In genomic region chr5:23410040-23410717, GRCm38 (mm10) we compare ENCODE assay signal across 9 mouse cellular contexts. TPM values are rescaled to one million over a fixed set of nuclear protein-coding genes. Genes with fewer than 3 reads are reported as not detected.
DNase-seq lines count a peak whose midpoint lies in the region; ATAC-seq and TF ChIP-seq lines count a peak whose summit lies in the region.
"Had no signal": no experiment of that assay in that cellular context is flagged by ENCODE, and none has a peak within 500 bp of the region (broad histone marks: within the 10 kb centered on the region; RNA-seq: fewer than 3 reads in every experiment).

No protein-coding gene starts in this region.

- H3K36me3 ChIP-seq in C2C12 (ENCODE audit: control insufficient read depth, insufficient read depth), result peaks cover 3% of the 10 kb centered on the region
- peaks cover 44% of the 10 kb centered on the region for H3K36me3 ChIP-seq in heart, embryonic 13.5 days

- H3K79me2 ChIP-seq in C2C12 (ENCODE audit: control insufficient read depth, insufficient read depth), result peaks cover 49% of the 10 kb centered on the region

- no peak for TF ChIP-seq CTCF in gastrocnemius, adult 2 months (IDR thresholded peaks at IDR 0.05)
- no peak for TF ChIP-seq CTCF in C2C12 (IDR thresholded peaks at IDR 0.05; ENCODE audit: control insufficient read depth, insufficient read depth, insufficient read length)

- peaks cover 83% of the 10 kb centered on the region for H3K4me1 ChIP-seq in heart, embryonic 13.5 days

- peak overlapping the region; percentile 97 for H3K27ac ChIP-seq in gastrocnemius, adult 2 months
- peak overlapping the region; percentile 74 for H3K27ac ChIP-seq in heart, embryonic 13.5 days (replicated peaks)

- no peak for DNase-seq in gastrocnemius, adult 2 months
- DNase-seq in gastrocnemius, postnatal 4 days (ENCODE audit: low spot score in 2 of 2), result no peak
- peak; percentile 60 to 75 for DNase-seq in kidney, postnatal 25 days
- DNase-seq in retina, postnatal 1 day, result no peak
- no peak for DNase-seq in cerebellum, adult 8-10 months
- DNase-seq in retina, embryonic 14.5 days (ENCODE audit: low spot score), result no peak

- H3K27me3 ChIP-seq in C2C12 (ENCODE audit: control insufficient read depth, insufficient read depth, insufficient read length), result no peaks in the 10 kb centered on the region
- H3K27me3 ChIP-seq in heart, embryonic 13.5 days (replicated peaks), result no peaks in the 10 kb centered on the region

- intact Hi-C loops in gastrocnemius, adult 2 months (cut with DNase I), result no loop called here

- peak overlapping the region; percentile 6 for H3ac ChIP-seq in C2C12 (ENCODE audit: control insufficient read depth, insufficient read length, low read depth)

- 44% methylated on average over 9 of the region's 9 CpGs for WGBS in heart, embryonic 13.5 days

- ATAC-seq in heart, embryonic 13.5 days (ENCODE audit: extremely low read depth, insufficient number of reproducible peaks, low FRiP score, low TSS enrichment), result no peak; the same call in 1 of the 2 replicates
- ATAC-seq: forebrain, embryonic 14.5 days had no signal

- H3K9me3 ChIP-seq in heart, embryonic 13.5 days, result no peaks in the 10 kb centered on the region

- H3K9ac ChIP-seq in heart, embryonic 13.5 days, result no peak overlapping the region

- peak overlapping the region; percentile 34 for H3K4me3 ChIP-seq in gastrocnemius, adult 2 months
- H3K4me3 ChIP-seq in C2C12 (ENCODE audit: insufficient read depth, poor library complexity, severe bottlenecking), result no peak overlapping the region
- no peak overlapping the region for H3K4me3 ChIP-seq in heart, embryonic 13.5 days

- H3K4me2 ChIP-seq in heart, embryonic 13.5 days, result 0 out of 2 replicates have a peak overlapping the region, but pooled peaks have one; percentile 2

- H3K79me3 ChIP-seq in C2C12 (ENCODE audit: low read depth), result peaks cover 24% of the 10 kb centered on the region

TF ChIP-seq in C2C12, 6 proteins besides CTCF, POLR2A, EP300 and RAD21:
- TF ChIP-seq MAX (IDR thresholded peaks at IDR 0.05), result peak; percentile 50
- peak; percentile 94 for TF ChIP-seq CEBPB (IDR thresholded peaks at IDR 0.05; ENCODE audit: low read depth)
- no peak for TF ChIP-seq FOSL1 (IDR thresholded peaks at IDR 0.05; ENCODE audit: insufficient read depth, low read length, poor library complexity, severe bottlenecking)
- TF ChIP-seq MYOD1 (IDR thresholded peaks at IDR 0.05; ENCODE audit: control insufficient read depth, insufficient read length, low read depth), result no peak

RNA-seq across cellular contexts. Expression of gene Kmt2e, which starts 24.1 kb away (rescaled TPM):
- total RNA-seq in gastrocnemius, adult 2 months (2021), result 10 to 100 TPM; 26.4 to 28.4 TPM
- 10 to 100 TPM; 55.5 to 57.7 TPM for total RNA-seq in gastrocnemius, postnatal 4 days (2021)
- polyA plus RNA-seq in C2C12 (2012; fragmentation: generic; extraction: Trizol), result 8.0 TPM
- polyA plus RNA-seq in heart, embryonic 13.5 days (2015; fragmentation: Nextera tagmentation; extraction: Ambion mirVana), result 61.7 and 64.4 TPM in 2 replicates

Comparison
In these comparisons a context has a peak if more than half of its experiments do, and no peak if none do; other contexts are left out.
1. DNase-seq: peak in kidney, postnatal 25 days (2 of 2); none in gastrocnemius, adult 2 months (single experiment), gastrocnemius, postnatal 4 days (0 of 2), retina, postnatal 1 day (single experiment), cerebellum, adult 8-10 months (single experiment) and retina, embryonic 14.5 days (single experiment).